Mouse (Mus musculus): ENCODE data around the gene Pknox1.

- TF ChIP-seq CTCF (IDR thresholded peaks at IDR 0.05; ENCODE audit: low read depth, low read length): no peak
- no peak for TF ChIP-seq POLR2A (IDR thresholded peaks at IDR 0.05; ENCODE audit: borderline replicate concordance, low read depth, low read length)
Measured at GRCm38 (mm10) chr17:31571689-31572088, 7.2 kb downstream of the Pknox1 start.
